Mouse (Mus musculus): ENCODE data around the gene Gfm2.

Gfm2 gene

DNA sequence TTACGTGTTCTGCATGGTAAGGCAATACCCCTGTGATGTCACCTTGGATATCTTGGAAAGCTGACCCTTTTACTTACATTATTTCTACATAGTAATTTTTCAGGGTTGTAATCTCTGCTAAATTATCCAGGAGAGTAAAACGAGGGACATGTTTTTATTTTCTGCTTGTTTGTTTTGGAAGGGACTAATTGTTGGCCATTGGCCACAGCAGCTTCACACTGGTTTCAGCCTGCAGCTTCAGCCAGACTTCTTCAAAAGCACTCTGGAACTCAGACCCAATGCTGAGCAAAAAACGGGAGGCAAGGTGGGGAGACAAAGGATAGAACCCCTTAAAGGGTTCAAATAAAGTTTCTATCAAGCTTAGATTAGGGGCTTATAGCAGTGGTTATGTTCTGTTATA, 92.4 kb downstream of the Gfm2 start:
- no peak for DNase-seq (ENCODE audit: low read depth)

All from naive thymus-derived CD4-positive, alpha-beta T cell, adult 2 months (primary cell).